Comparison of ENCODE assay signal across 11 mouse cellular contexts in the genomic region with DNA sequence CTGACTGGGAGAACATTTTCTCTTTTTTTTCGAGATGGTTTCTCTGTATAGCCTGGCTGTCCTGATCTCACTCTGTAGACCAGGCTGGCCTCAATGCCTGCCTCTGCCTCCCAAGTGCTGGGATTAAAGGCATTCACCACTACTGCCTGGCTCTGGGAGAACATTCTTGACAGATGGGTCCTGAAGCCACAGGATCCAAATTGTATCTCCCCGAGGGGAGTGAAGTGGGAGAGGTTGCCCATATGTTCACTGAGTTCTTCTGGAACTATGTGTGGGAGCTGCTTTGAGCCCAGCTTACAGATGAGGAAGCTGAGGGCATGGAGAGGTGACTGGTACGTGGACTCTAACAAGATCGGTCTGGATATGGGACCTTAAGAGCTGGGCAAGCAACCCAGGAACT. TPM values are rescaled to one million over a fixed set of nuclear protein-coding genes. Genes with fewer than 3 reads are reported as not detected.
DNase-seq lines count a peak whose midpoint lies in the region; ATAC-seq lines count a peak whose summit lies in the region.
"Had no signal": no experiment of that assay in that cellular context is flagged by ENCODE, and none has a peak within 500 bp of the region (broad histone marks: within the 10 kb centered on the region; RNA-seq: fewer than 3 reads in every experiment).

No protein-coding gene starts in this region.

- WGBS in heart, embryonic 16.5 days, result 81% methylated on average over 4 of the region's 4 CpGs
- WGBS in embryonic facial prominence, embryonic 12.5 days, result 80% methylated on average over 4 of the region's 4 CpGs
- 88% methylated on average over 4 of the region's 4 CpGs for WGBS in hindbrain, embryonic 12.5 days
- WGBS in neural tube, embryonic 12.5 days, result 82% methylated on average over 4 of the region's 4 CpGs

- DNase-seq in heart, postnatal 14 days, result no peak
- DNase-seq in right cerebral cortex, postnatal 25 days, result no peak
- DNase-seq in adrenal gland, postnatal 4 days (ENCODE audit: low spot score in 2 of 2), result no peak

- H3K4me1 ChIP-seq in heart, embryonic 16.5 days (ENCODE audit: control insufficient read depth, insufficient read depth, low read length), result no peaks in the 10 kb centered on the region; the same call in 1 of the 2 replicates
- H3K4me1 ChIP-seq in embryonic facial prominence, embryonic 12.5 days, result 0 out of 2 replicates have a peak, but pooled peaks cover 5% of the 10 kb centered on the region
- peaks cover 31% of the 10 kb centered on the region for H3K4me1 ChIP-seq in hindbrain, embryonic 12.5 days
- H3K4me1 ChIP-seq in neural tube, embryonic 12.5 days, result peaks cover 29% of the 10 kb centered on the region

- ATAC-seq in heart, embryonic 16.5 days (replicated peaks; ENCODE audit: extremely low read depth, insufficient read depth, low FRiP score), result no peak
- ATAC-seq in embryonic facial prominence, embryonic 12.5 days (ENCODE audit: insufficient number of reproducible peaks, insufficient read depth, low FRiP score, low TSS enrichment), result no peak
- ATAC-seq in hindbrain, embryonic 12.5 days (ENCODE audit: low FRiP score), result no peak
- no peak for ATAC-seq in neural tube, embryonic 12.5 days (ENCODE audit: low FRiP score, low read depth)
- no peak for ATAC-seq in megakaryocyte-erythroid progenitor cell, adult 5-6 weeks (replicated peaks; ENCODE audit: low FRiP score, low TSS enrichment, poor library complexity, severe bottlenecking)

- H3K4me2 ChIP-seq in heart, embryonic 16.5 days (ENCODE audit: low read depth, low read length), result 0 out of 2 replicates have a peak overlapping the region, but pooled peaks have one; percentile 62
- H3K4me2 ChIP-seq in embryonic facial prominence, embryonic 12.5 days (replicated peaks), result peak overlapping the region; percentile 79
- peak overlapping the region; percentile 68 for H3K4me2 ChIP-seq in hindbrain, embryonic 12.5 days (replicated peaks)
- peak overlapping the region; percentile 76 for H3K4me2 ChIP-seq in neural tube, embryonic 12.5 days (replicated peaks)

- peaks cover 53% of the 10 kb centered on the region for H3K27me3 ChIP-seq in heart, embryonic 16.5 days (ENCODE audit: control insufficient read depth, insufficient read depth, low read length)
- peaks cover 63% of the 10 kb centered on the region for H3K27me3 ChIP-seq in embryonic facial prominence, embryonic 12.5 days
- H3K27me3 ChIP-seq in hindbrain, embryonic 12.5 days, result peaks cover 33% of the 10 kb centered on the region
- peaks cover 24% of the 10 kb centered on the region for H3K27me3 ChIP-seq in neural tube, embryonic 12.5 days (replicated peaks)

- H3K9me3 ChIP-seq in heart, embryonic 16.5 days (replicated peaks; ENCODE audit: control insufficient read depth, low read length), result no peaks in the 10 kb centered on the region
- H3K9me3 ChIP-seq in embryonic facial prominence, embryonic 12.5 days, result no peaks in the 10 kb centered on the region
- H3K9me3 ChIP-seq in hindbrain, embryonic 12.5 days (replicated peaks), result no peaks in the 10 kb centered on the region
- H3K9me3 ChIP-seq in neural tube, embryonic 12.5 days, result no peaks in the 10 kb centered on the region

- H3K27ac ChIP-seq in heart, embryonic 16.5 days (ENCODE audit: low read length), result no peak overlapping the region
- H3K27ac ChIP-seq in embryonic facial prominence, embryonic 12.5 days, result no peak overlapping the region
- no peak overlapping the region for H3K27ac ChIP-seq in hindbrain, embryonic 12.5 days
- no peak overlapping the region for H3K27ac ChIP-seq in neural tube, embryonic 12.5 days

- no peak overlapping the region for H3K4me3 ChIP-seq in heart, embryonic 16.5 days (ENCODE audit: low read length)
- H3K4me3 ChIP-seq in embryonic facial prominence, embryonic 12.5 days, result 0 out of 2 replicates have a peak overlapping the region, but pooled peaks have one; percentile 62
- H3K4me3 ChIP-seq in hindbrain, embryonic 12.5 days, result peak overlapping the region; percentile 92
- H3K4me3 ChIP-seq in neural tube, embryonic 12.5 days, result peak overlapping the region; percentile 89

- intact Hi-C loops in heart, postnatal 14 days (cut with DNase I), result loop anchor here (2.0 to 5.0 kb wide), 2 partner anchors 27 to 37 kb away; a partner anchor contains a TSS

- no peak overlapping the region for H3K9ac ChIP-seq in heart, embryonic 16.5 days (ENCODE audit: low read length)
- no peak overlapping the region for H3K9ac ChIP-seq in embryonic facial prominence, embryonic 12.5 days
- H3K9ac ChIP-seq in hindbrain, embryonic 12.5 days, result peak overlapping the region; percentile 99
- H3K9ac ChIP-seq in neural tube, embryonic 12.5 days, result peak overlapping the region; percentile 98

- H3K36me3 ChIP-seq in heart, embryonic 16.5 days (ENCODE audit: control insufficient read depth, insufficient read depth), result no peaks in the 10 kb centered on the region
- H3K36me3 ChIP-seq in embryonic facial prominence, embryonic 12.5 days, result no peaks in the 10 kb centered on the region
- peaks cover 21% of the 10 kb centered on the region for H3K36me3 ChIP-seq in hindbrain, embryonic 12.5 days
- peaks cover 20% of the 10 kb centered on the region for H3K36me3 ChIP-seq in neural tube, embryonic 12.5 days

RNA-seq across cellular contexts. Expression of a gene that starts 4.8 kb away (rescaled TPM):
- 30.8 TPM in 2 replicates for polyA plus RNA-seq in heart, embryonic 16.5 days (2015; fragmentation: Nextera tagmentation; extraction: Ambion mirVana)
- 10 to 100 TPM; 33.8 to 37.1 TPM for total RNA-seq in heart, postnatal 14 days (2021)
- 47.7 and 60.0 TPM in 2 replicates for polyA plus RNA-seq in embryonic facial prominence, embryonic 12.5 days (2016; fragmentation: Nextera tagmentation; extraction: Ambion mirVana)
- 216 and 225 TPM in 2 replicates for polyA plus RNA-seq in hindbrain, embryonic 12.5 days (2016; fragmentation: Nextera tagmentation; extraction: Ambion mirVana)
- polyA plus RNA-seq in neural tube, embryonic 12.5 days (2016; fragmentation: Nextera tagmentation; extraction: Ambion mirVana), result 241 and 266 TPM in 2 replicates
- total RNA-seq in megakaryocyte-erythroid progenitor cell, adult 5-6 weeks (2014; fragmentation: Nextera tagmentation), result not detected in 2 replicates
- not detected in 2 replicates for total RNA-seq in megakaryocyte-erythroid progenitor cell, adult 5-6 weeks (2017)
- 100 to 1,000 TPM; 102 to 112 TPM for total RNA-seq in adrenal gland, postnatal 4 days (2021)
- total RNA-seq: neutrophil, adult 5-6 weeks had no signal

RNA-seq across cellular contexts. Expression of a gene that starts 8.3 kb away (rescaled TPM):
- 3.4 and 4.0 TPM in 2 replicates for polyA plus RNA-seq in heart, embryonic 16.5 days (2015; fragmentation: Nextera tagmentation; extraction: Ambion mirVana)
- total RNA-seq in heart, postnatal 14 days (2021), result 10 to 100 TPM; 16.1 to 17.0 TPM
- polyA plus RNA-seq in embryonic facial prominence, embryonic 12.5 days (2016; fragmentation: Nextera tagmentation; extraction: Ambion mirVana), result 0.41 and 0.42 TPM in 2 replicates
- polyA plus RNA-seq in hindbrain, embryonic 12.5 days (2016; fragmentation: Nextera tagmentation; extraction: Ambion mirVana), result 0.22 and 0.46 TPM in 2 replicates
- polyA plus RNA-seq in neural tube, embryonic 12.5 days (2016; fragmentation: Nextera tagmentation; extraction: Ambion mirVana), result 0.75 and 1.5 TPM in 2 replicates
- total RNA-seq in megakaryocyte-erythroid progenitor cell, adult 5-6 weeks (2014; fragmentation: Nextera tagmentation), result not detected in 2 replicates
- not detected in 2 replicates for total RNA-seq in megakaryocyte-erythroid progenitor cell, adult 5-6 weeks (2017)
- 10 to 100 TPM in 1 of 2 experiments, 1 to 10 TPM in 1; 10.0 to 11.8 TPM for total RNA-seq in adrenal gland, postnatal 4 days (2021)
- total RNA-seq: common myeloid progenitor, adult 5-6 weeks; neutrophil, adult 5-6 weeks had no signal

RNA-seq across cellular contexts. Expression of a gene that starts 19.1 kb away (rescaled TPM):
- 0.35 and 0.46 TPM in 2 replicates for polyA plus RNA-seq in heart, embryonic 16.5 days (2015; fragmentation: Nextera tagmentation; extraction: Ambion mirVana)
- not detected for total RNA-seq in heart, postnatal 14 days (2021)
- not detected in 2 replicates for polyA plus RNA-seq in embryonic facial prominence, embryonic 12.5 days (2016; fragmentation: Nextera tagmentation; extraction: Ambion mirVana)
- 0.53 TPM in 1 of 2 replicates, not detected in the other for polyA plus RNA-seq in hindbrain, embryonic 12.5 days (2016; fragmentation: Nextera tagmentation; extraction: Ambion mirVana)
- polyA plus RNA-seq in neural tube, embryonic 12.5 days (2016; fragmentation: Nextera tagmentation; extraction: Ambion mirVana), result 0.09 and 0.29 TPM in 2 replicates
- total RNA-seq in megakaryocyte-erythroid progenitor cell, adult 5-6 weeks (2014; fragmentation: Nextera tagmentation), result 3.4 and 6.3 TPM in 2 replicates
- total RNA-seq in megakaryocyte-erythroid progenitor cell, adult 5-6 weeks (2017), result 4.5 and 4.9 TPM in 2 replicates
- under 1 TPM in 1 of 2 experiments, not detected in 1; 0.82 TPM for total RNA-seq in adrenal gland, postnatal 4 days (2021)

RNA-seq across cellular contexts. Expression of a gene that starts 24.5 kb away (rescaled TPM):
- 5.4 and 5.8 TPM in 2 replicates for polyA plus RNA-seq in heart, embryonic 16.5 days (2015; fragmentation: Nextera tagmentation; extraction: Ambion mirVana)
- 10 to 100 TPM; 22.0 to 24.4 TPM for total RNA-seq in heart, postnatal 14 days (2021)
- polyA plus RNA-seq in embryonic facial prominence, embryonic 12.5 days (2016; fragmentation: Nextera tagmentation; extraction: Ambion mirVana), result 4.8 and 5.2 TPM in 2 replicates
- polyA plus RNA-seq in hindbrain, embryonic 12.5 days (2016; fragmentation: Nextera tagmentation; extraction: Ambion mirVana), result 10.1 and 10.6 TPM in 2 replicates
- polyA plus RNA-seq in neural tube, embryonic 12.5 days (2016; fragmentation: Nextera tagmentation; extraction: Ambion mirVana), result 10.0 and 10.2 TPM in 2 replicates
- 34.7 and 38.3 TPM in 2 replicates for total RNA-seq in megakaryocyte-erythroid progenitor cell, adult 5-6 weeks (2014; fragmentation: Nextera tagmentation)
- 10.8 and 13.1 TPM in 2 replicates for total RNA-seq in megakaryocyte-erythroid progenitor cell, adult 5-6 weeks (2017)
- 10 to 100 TPM; 30.4 to 34.3 TPM for total RNA-seq in adrenal gland, postnatal 4 days (2021)

RNA-seq across cellular contexts. Expression of a gene that starts 31.9 kb away (rescaled TPM):
- 21.1 and 22.5 TPM in 2 replicates for polyA plus RNA-seq in heart, embryonic 16.5 days (2015; fragmentation: Nextera tagmentation; extraction: Ambion mirVana)
- total RNA-seq in heart, postnatal 14 days (2021), result 1 to 10 TPM in 1 of 2 experiments, under 1 TPM in 1; 0.88 to 1.5 TPM
- polyA plus RNA-seq in embryonic facial prominence, embryonic 12.5 days (2016; fragmentation: Nextera tagmentation; extraction: Ambion mirVana), result 51.4 and 51.6 TPM in 2 replicates
- 31.9 and 41.4 TPM in 2 replicates for polyA plus RNA-seq in hindbrain, embryonic 12.5 days (2016; fragmentation: Nextera tagmentation; extraction: Ambion mirVana)
- polyA plus RNA-seq in neural tube, embryonic 12.5 days (2016; fragmentation: Nextera tagmentation; extraction: Ambion mirVana), result 38.1 and 39.5 TPM in 2 replicates
- 18.4 and 19.0 TPM in 2 replicates for total RNA-seq in megakaryocyte-erythroid progenitor cell, adult 5-6 weeks (2014; fragmentation: Nextera tagmentation)
- total RNA-seq in megakaryocyte-erythroid progenitor cell, adult 5-6 weeks (2017), result 4.9 and 7.1 TPM in 2 replicates
- 1 to 10 TPM; 9.3 to 9.4 TPM for total RNA-seq in adrenal gland, postnatal 4 days (2021)
- total RNA-seq: adrenal gland, adult 18-20 months; neutrophil, adult 5-6 weeks had no signal

Comparison
In these comparisons a context has a peak if more than half of its experiments do, and no peak if none do; other contexts are left out.
1. H3K9ac ChIP-seq: peak in hindbrain, embryonic 12.5 days (single experiment) and neural tube, embryonic 12.5 days (single experiment); none in heart, embryonic 16.5 days (single experiment) and embryonic facial prominence, embryonic 12.5 days (single experiment).
2. Peak in every context shown above with its lines, with median percentiles within 50 percentile points of each other: H3K4me2 ChIP-seq.